Mouse (Mus musculus): ENCODE results near the gene Mgat5b. TPM values are rescaled to one million over a fixed set of nuclear protein-coding genes. Genes with fewer than 3 reads are reported as not detected.
A peak's percentile ranks its signal among the peaks of the same experiment; 100 is the strongest.
"Not testable (repeated sequence)": the region's sequence is repeated elsewhere in the genome, so short reads cannot be mapped to it uniquely, and the experiment has no call there.

The Mgat5b gene
- total and polyA plus RNA-seq, 3 experiments = not detected

- H3K9ac ChIP-seq (ENCODE audit: control insufficient read depth, low read depth, low read length, poor library complexity, severe bottlenecking) = no peak overlapping the region
- no peaks in the 10 kb centered on the region for H3K36me3 ChIP-seq (ENCODE audit: control insufficient read depth in 1 of 2, insufficient read depth in 2 of 2, low read length in 2 of 2)
- H3K4me3 ChIP-seq (ENCODE audit: control insufficient read depth in 1 of 2, insufficient read depth in 1 of 2, low read depth in 2 of 2, low read length in 2 of 2) = no peak overlapping the region
- no peaks in the 10 kb centered on the region for H3K4me1 ChIP-seq (ENCODE audit: control insufficient read depth in 1 of 2, insufficient read depth in 2 of 2, low read length in 2 of 2)
- H3K27ac ChIP-seq (ENCODE audit: control insufficient read depth, low read depth, low read length) = no peak overlapping the region
- H3K79me2 ChIP-seq (ENCODE audit: control insufficient read depth, insufficient read depth, low read length, poor library complexity) = no peaks in the 10 kb centered on the region
- no peaks in the 10 kb centered on the region; a peak in 1 of 4 replicates for H3K27me3 ChIP-seq (ENCODE audit: control insufficient read depth in 1 of 2, insufficient read depth in 2 of 2, low read length in 2 of 2)
- no peak for DNase-seq (ENCODE audit: low read depth, low spot score)
- TF ChIP-seq GATA1 (IDR thresholded peaks at IDR 0.05; ENCODE audit: low read depth, low read length) (no peak), SMC3 (IDR thresholded peaks at IDR 0.05; ENCODE audit: low read depth, low read length) (no peak), ZC3H11A (IDR thresholded peaks at IDR 0.05; ENCODE audit: low read depth, low read length) (no peak), CHD1 (IDR thresholded peaks at IDR 0.05; ENCODE audit: low read depth, low read length) (no peak), MYC (IDR thresholded peaks at IDR 0.05; ENCODE audit: low read depth, low read length) (no peak), ELF1 (IDR thresholded peaks at IDR 0.05; ENCODE audit: low read depth, low read length) (no peak), MXI1 (IDR thresholded peaks at IDR 0.05; ENCODE audit: low read depth, low read length) (no peak), SIN3A (IDR thresholded peaks at IDR 0.05; ENCODE audit: low read length) (no peak), GABPA (IDR thresholded peaks at IDR 0.05; ENCODE audit: low read depth, low read length) (no peak), ZKSCAN1 (IDR thresholded peaks at IDR 0.05; ENCODE audit: low read depth, low read length) (no peak), POLR2AphosphoS2 (IDR thresholded peaks at IDR 0.05; ENCODE audit: low read length) (no peak), NELFE (IDR thresholded peaks at IDR 0.05; ENCODE audit: low read depth, low read length) (no peak), EP300 (IDR thresholded peaks at IDR 0.05; ENCODE audit: low read depth in 1 of 2, low read length in 2 of 2) (no peak)
- H3K9me3 ChIP-seq (replicated peaks; ENCODE audit: insufficient read depth, low read length) = no peaks in the 10 kb centered on the region
Measured at GRCm38 (mm10) chr11:116899247-116899646, 19.4 kb upstream of the Mgat5b start.

- not testable (repeated sequence) for H3K4me1 ChIP-seq (ENCODE audit: control insufficient read depth in 1 of 2, insufficient read depth in 2 of 2, low read length in 2 of 2); H3K79me2 ChIP-seq (ENCODE audit: control insufficient read depth, insufficient read depth, low read length, poor library complexity); H3K4me3 ChIP-seq (ENCODE audit: control insufficient read depth in 1 of 2, insufficient read depth in 1 of 2, low read depth in 2 of 2, low read length in 2 of 2); H3K9me3 ChIP-seq (replicated peaks; ENCODE audit: insufficient read depth, low read length); H3K9ac ChIP-seq (ENCODE audit: control insufficient read depth, low read depth, low read length, poor library complexity, severe bottlenecking); H3K36me3 ChIP-seq (ENCODE audit: control insufficient read depth in 1 of 2, insufficient read depth in 2 of 2, low read length in 2 of 2); H3K27ac ChIP-seq (ENCODE audit: control insufficient read depth, low read depth, low read length); H3K27me3 ChIP-seq (ENCODE audit: control insufficient read depth in 1 of 2, insufficient read depth in 2 of 2, low read length in 2 of 2)
- TF ChIP-seq TBP (IDR thresholded peaks at IDR 0.05; ENCODE audit: low read depth, low read length) = peak; percentile 79
- DNase-seq (ENCODE audit: low read depth, low spot score) = peak; percentile 60
Measured at GRCm38 (mm10) chr11:116902588-116902987, 16.1 kb upstream of the Mgat5b start.

- Histone ChIP-seq H3K9ac (ENCODE audit: control insufficient read depth, low read depth, low read length, poor library complexity, severe bottlenecking) (no peak overlapping the region), H3K4me3 (ENCODE audit: control insufficient read depth in 1 of 2, insufficient read depth in 1 of 2, low read depth in 2 of 2, low read length in 2 of 2) (no peak overlapping the region), H3K79me2 (ENCODE audit: control insufficient read depth, insufficient read depth, low read length, poor library complexity) (no peaks in the 10 kb centered on the region), H3K9me3 (replicated peaks; ENCODE audit: insufficient read depth, low read length) (no peaks in the 10 kb centered on the region), H3K36me3 (ENCODE audit: control insufficient read depth in 1 of 2, insufficient read depth in 2 of 2, low read length in 2 of 2) (no peaks in the 10 kb centered on the region), H3K27me3 (ENCODE audit: control insufficient read depth in 1 of 2, insufficient read depth in 2 of 2, low read length in 2 of 2) (peaks cover 0 to 1% of the 10 kb centered on the region in 2 experiments; a peak in 2 of 4 replicates), H3K27ac (ENCODE audit: control insufficient read depth, low read depth, low read length) (no peak overlapping the region), H3K4me1 (ENCODE audit: control insufficient read depth in 1 of 2, insufficient read depth in 2 of 2, low read length in 2 of 2) (no peaks in the 10 kb centered on the region)
- no peak for DNase-seq (ENCODE audit: low read depth, low spot score)
- TF ChIP-seq ELF1 (IDR thresholded peaks at IDR 0.05; ENCODE audit: low read depth, low read length) = no peak
- no peak for TF ChIP-seq SMC3 (IDR thresholded peaks at IDR 0.05; ENCODE audit: low read depth, low read length)
- no peak for TF ChIP-seq NRF1 (IDR thresholded peaks at IDR 0.05; ENCODE audit: insufficient read depth, low read depth, low read length, poor library complexity, severe bottlenecking)
- no peak for TF ChIP-seq MYB (IDR thresholded peaks at IDR 0.05; ENCODE audit: low read depth, low read length)
- TF ChIP-seq POLR2AphosphoS5 (IDR thresholded peaks at IDR 0.05; ENCODE audit: borderline replicate concordance, low read depth, low read length) = no peak
- TF ChIP-seq EP300 (IDR thresholded peaks at IDR 0.05; ENCODE audit: low read depth in 1 of 2, low read length in 2 of 2) = no peak
- TF ChIP-seq ETS1 (IDR thresholded peaks at IDR 0.05; ENCODE audit: low read depth, low read length) = no peak
- TF ChIP-seq POLR2A (IDR thresholded peaks at IDR 0.05; ENCODE audit: control insufficient read depth in 1 of 2, insufficient read depth in 1 of 2, low read depth in 1 of 2, low read length in 2 of 2, poor library complexity in 1 of 2) = no peak
- no peak for TF ChIP-seq ZNF384 (IDR thresholded peaks at IDR 0.05; ENCODE audit: low read depth, low read length)
- TF ChIP-seq CTCF (IDR thresholded peaks at IDR 0.05 in 2 of 3, conservative IDR thresholded peaks at IDR 0.05 in 1 of 3; ENCODE audit: control insufficient read depth in 1 of 3, insufficient read depth in 1 of 3, low read depth in 2 of 3, low read length in 3 of 3, poor library complexity in 1 of 3, severe bottlenecking in 1 of 3) = no peak
- no peak for TF ChIP-seq RAD21 (IDR thresholded peaks at IDR 0.05; ENCODE audit: low read depth, low read length)
- no peak for TF ChIP-seq MXI1 (IDR thresholded peaks at IDR 0.05; ENCODE audit: low read depth, low read length)
- no peak for TF ChIP-seq SIN3A (IDR thresholded peaks at IDR 0.05; ENCODE audit: low read length)
Measured at GRCm38 (mm10) chr11:116905741-116906456, 12.8 kb upstream of the Mgat5b start.

Data from MEL (cell line).